Mouse (Mus musculus) liver, embryonic 15.5 days (tissue): ENCODE results near the gene Ncoa7. TPM values are rescaled to one million over a fixed set of nuclear protein-coding genes. Genes with fewer than 3 reads are reported as not detected.

ENCODE experiments used
- ATAC-seq: fragments of 200-750 bp; cut with Nextera tagmentation; 2 replicates; pipeline ENCODE4 v1.8.0; 2017; ENCODE audit warnings: moderate number of reproducible peaks, mild to moderate bottlenecking, moderate library complexity; ENCODE audit not compliant: insufficient read depth
- H3K27ac ChIP-seq: fragments of 300-500 bp; sonication (generic); replicated peaks from 2 replicates; pipeline ENCODE4 v1.5.1; 2015; ENCODE audit warnings: mild to moderate bottlenecking, inconsistent platforms
- H3K27me3 ChIP-seq: fragments of 300-500 bp; sonication (generic); 2 replicates; pipeline ENCODE4 v1.6.1; 2015; ENCODE audit warnings: mild to moderate bottlenecking, inconsistent platforms
- H3K36me3 ChIP-seq: fragments of 300-500 bp; sonication (generic); replicated peaks from 2 replicates; pipeline ENCODE4 v1.6.1; 2015; ENCODE audit warnings: moderate library complexity, mild to moderate bottlenecking, inconsistent platforms
- H3K4me1 ChIP-seq: fragments of 300-500 bp; sonication (generic); replicated peaks from 2 replicates; pipeline ENCODE4 v1.6.1; 2015; ENCODE audit warnings: inconsistent platforms
- H3K4me2 ChIP-seq: fragments of 300-500 bp; sonication (generic); 2 replicates; pipeline ENCODE4 v1.6.1; 2015; ENCODE audit warnings: moderate library complexity, mild to moderate bottlenecking, inconsistent platforms
- H3K4me3 ChIP-seq: fragments of 300-500 bp; sonication (generic); replicated peaks from 2 replicates; pipeline ENCODE4 v1.5.1; 2015; ENCODE audit warnings: mild to moderate bottlenecking, inconsistent platforms
- H3K9ac ChIP-seq: fragments of 300-500 bp; sonication (generic); 2 replicates; pipeline ENCODE4 v1.6.1; 2015; ENCODE audit warnings: moderate library complexity, mild to moderate bottlenecking, inconsistent platforms
- H3K9me3 ChIP-seq: fragments of 300-500 bp; sonication (generic); replicated peaks from 2 replicates; pipeline ENCODE4 v1.6.1; 2016; ENCODE audit warnings: inconsistent platforms
- WGBS: fragments of 180-500 bp; shearing (Covaris S2); methylation state at CpG from one replicate; pipeline ENCODE4 v1.1.7; 2015; ENCODE audit warnings: mixed read lengths; ENCODE audit not compliant: insufficient replicate concordance; 5-methylcytosine and 5-hydroxymethylcytosine counted together
- polyA plus RNA-seq: library from polyadenylated mRNA; unstranded; fragments of >200 nt; fragmentation: Nextera tagmentation; extraction: Ambion mirVana; gene quantifications from 2 replicates; pipeline ENCODE4 v1.2.1, GENCODE M21; 2015

Gene Ncoa7
- polyA plus RNA-seq, 1 experiment from 2014 or later, result 12.2 TPM

- H3K27ac ChIP-seq, result no peak overlapping the region
- H3K4me2 ChIP-seq, result no peak overlapping the region
- H3K36me3 ChIP-seq, result no peaks in the 10 kb centered on the region
- no peak overlapping the region for H3K4me3 ChIP-seq
- H3K4me1 ChIP-seq, result no peaks in the 10 kb centered on the region
- H3K9ac ChIP-seq, result no peak overlapping the region
- H3K27me3 ChIP-seq, result no peaks in the 10 kb centered on the region
- 79% methylated on average over 1 of the region's 1 CpGs for WGBS
- no peak for ATAC-seq
- H3K9me3 ChIP-seq, result no peaks in the 10 kb centered on the region
Observed at GRCm38 (mm10) chr10:30712540-30712939, 90.6 kb downstream of the Ncoa7 start.

GRCm38 (mm10) chr10:30709846-30710403, 93.2 kb downstream of the Ncoa7 start:
- WGBS, result 83% methylated on average over 7 of the region's 7 CpGs
- ATAC-seq, result no peak

GRCm38 (mm10) chr10:30708039-30708438, 95.1 kb downstream of the Ncoa7 start:
- Histone ChIP-seq H3K4me1 (no peaks in the 10 kb centered on the region), H3K9me3 (no peaks in the 10 kb centered on the region), H3K9ac (no peak overlapping the region), H3K27me3 (no peaks in the 10 kb centered on the region), H3K36me3 (peaks cover 9% of the 10 kb centered on the region), H3K4me2 (no peak overlapping the region), H3K27ac (no peak overlapping the region), H3K4me3 (no peak overlapping the region)
- WGBS, result 82% methylated on average over 5 of the region's 5 CpGs
- ATAC-seq, result no peak

More at GRCm38 (mm10) chr10:30709846-30710403, 93.2 kb downstream of the Ncoa7 start:
- Histone ChIP-seq H3K36me3 (no peaks in the 10 kb centered on the region), H3K27ac (no peak overlapping the region), H3K4me2 (no peak overlapping the region), H3K9ac (no peak overlapping the region), H3K27me3 (no peaks in the 10 kb centered on the region), H3K4me3 (no peak overlapping the region), H3K4me1 (no peaks in the 10 kb centered on the region), H3K9me3 (no peaks in the 10 kb centered on the region)

- Histone ChIP-seq H3K9ac (no peak overlapping the region), H3K27me3 (no peaks in the 10 kb centered on the region), H3K4me1 (no peaks in the 10 kb centered on the region), H3K36me3 (peaks cover 28% of the 10 kb centered on the region), H3K27ac (no peak overlapping the region), H3K4me2 (no peak overlapping the region), H3K4me3 (no peak overlapping the region), H3K9me3 (no peaks in the 10 kb centered on the region)
- WGBS, result 76% methylated on average over 1 of the region's 1 CpGs
- no peak for ATAC-seq
Observed at GRCm38 (mm10) chr10:30702663-30703062, 100.5 kb downstream of the Ncoa7 start.

GRCm38 (mm10) chr10:30686862-30687261, 116.3 kb downstream of the Ncoa7 start:
- no peaks in the 10 kb centered on the region for H3K4me1 ChIP-seq
- 85% methylated on average over 3 of the region's 3 CpGs for WGBS
- H3K36me3 ChIP-seq, result peaks cover 28% of the 10 kb centered on the region
- no peak overlapping the region for H3K4me2 ChIP-seq
- no peak overlapping the region for H3K27ac ChIP-seq
- H3K9ac ChIP-seq, result no peak overlapping the region
- no peak overlapping the region for H3K4me3 ChIP-seq
- H3K27me3 ChIP-seq, result no peaks in the 10 kb centered on the region
- ATAC-seq, result no peak
- no peaks in the 10 kb centered on the region for H3K9me3 ChIP-seq

GRCm38 (mm10) chr10:30683449-30683848, 119.7 kb downstream of the Ncoa7 start:
- no peaks in the 10 kb centered on the region for H3K9me3 ChIP-seq
- peaks cover 11% of the 10 kb centered on the region; the same call in 1 of the 2 replicates for H3K36me3 ChIP-seq
- H3K4me1 ChIP-seq, result no peaks in the 10 kb centered on the region
- H3K27me3 ChIP-seq, result no peaks in the 10 kb centered on the region
- no peak overlapping the region for H3K27ac ChIP-seq
- H3K4me3 ChIP-seq, result no peak overlapping the region
- no peak for ATAC-seq
- H3K9ac ChIP-seq, result no peak overlapping the region
- 81% methylated on average over 4 of the region's 4 CpGs for WGBS
- H3K4me2 ChIP-seq, result no peak overlapping the region

- Histone ChIP-seq H3K9ac (no peak overlapping the region), H3K4me2 (no peak overlapping the region), H3K9me3 (no peaks in the 10 kb centered on the region), H3K4me3 (no peak overlapping the region), H3K27ac (no peak overlapping the region), H3K4me1 (no peaks in the 10 kb centered on the region), H3K36me3 (peaks cover 11% of the 10 kb centered on the region; the same call in 1 of the 2 replicates), H3K27me3 (no peaks in the 10 kb centered on the region)
- no peak for ATAC-seq
- 92% methylated on average over 2 of the region's 2 CpGs for WGBS
Observed at GRCm38 (mm10) chr10:30679756-30680155, 123.4 kb downstream of the Ncoa7 start.

- Histone ChIP-seq H3K4me1 (no peaks in the 10 kb centered on the region), H3K9ac (no peak overlapping the region), H3K4me3 (no peak overlapping the region), H3K27ac (no peak overlapping the region), H3K36me3 (peaks cover 11% of the 10 kb centered on the region; the same call in 1 of the 2 replicates), H3K27me3 (no peaks in the 10 kb centered on the region), H3K4me2 (no peak overlapping the region), H3K9me3 (no peaks in the 10 kb centered on the region)
- no peak for ATAC-seq
- 54% methylated on average over 2 of the region's 2 CpGs for WGBS
Observed at GRCm38 (mm10) chr10:30678051-30678450, 125.1 kb downstream of the Ncoa7 start.

- Histone ChIP-seq H3K4me1 (no peaks in the 10 kb centered on the region), H3K36me3 (peaks cover 8% of the 10 kb centered on the region; the same call in 1 of the 2 replicates), H3K9me3 (no peaks in the 10 kb centered on the region), H3K4me3 (no peak overlapping the region), H3K4me2 (no peak overlapping the region), H3K27me3 (no peaks in the 10 kb centered on the region), H3K27ac (no peak overlapping the region), H3K9ac (no peak overlapping the region)
- no peak for ATAC-seq
- WGBS, result 20% methylated on average over 3 of the region's 3 CpGs
Observed at GRCm38 (mm10) chr10:30674825-30675224, 128.3 kb downstream of the Ncoa7 start.

GRCm38 (mm10) chr10:30666580-30666979, 136.5 kb downstream of the Ncoa7 start:
- Histone ChIP-seq H3K36me3 (peaks cover 3% of the 10 kb centered on the region), H3K4me1 (no peaks in the 10 kb centered on the region), H3K27me3 (no peaks in the 10 kb centered on the region), H3K4me3 (no peak overlapping the region), H3K9me3 (no peaks in the 10 kb centered on the region), H3K27ac (no peak overlapping the region), H3K9ac (no peak overlapping the region), H3K4me2 (no peak overlapping the region)
- ATAC-seq, result no peak
- 78% methylated on average over 2 of the region's 2 CpGs for WGBS

GRCm38 (mm10) chr10:30660564-30661328, 142.4 kb downstream of the Ncoa7 start:
- 22% methylated on average over 6 of the region's 6 CpGs for WGBS
- no peak; the same call in 1 of the 2 replicates for ATAC-seq

More at GRCm38 (mm10) chr10:30660564-30661328, 142.4 kb downstream of the Ncoa7 start:
- H3K36me3 ChIP-seq, result peaks cover 31% of the 10 kb centered on the region
- H3K4me2 ChIP-seq, result no peak overlapping the region
- no peak overlapping the region for H3K4me3 ChIP-seq
- H3K9me3 ChIP-seq, result no peaks in the 10 kb centered on the region
- no peak overlapping the region for H3K9ac ChIP-seq
- peaks cover 9% of the 10 kb centered on the region; the same call in 1 of the 2 replicates for H3K4me1 ChIP-seq
- H3K27me3 ChIP-seq, result no peaks in the 10 kb centered on the region
- no peak overlapping the region for H3K27ac ChIP-seq
